Mouse (Mus musculus) T-helper 17 cell (primary cell): ENCODE measurements around the gene Mgst3.

ENCODE experiments used
- in situ Hi-C, 2 experiments: fragments of 300-600 bp; cut with MboI, MseI; formaldehyde crosslinking; loops; 1 replicate in 1 of 2; 2 replicates in 1 of 2; pipeline ENCODE4 v1.15.1; 2025; ENCODE audit warnings: high pct_unique_total_duplicates in 2 of 2

Gene Mgst3

GRCm38 (mm10) chr1:167387796-167388195 is 5.8 kb downstream of the Mgst3 start:
- in situ Hi-C loops = no loop called here

GRCm38 (mm10) chr1:167387310-167387709 is 6.3 kb downstream of the Mgst3 start:
- in situ Hi-C loops = no loop called here

GRCm38 (mm10) chr1:167386466-167386865 is 7.2 kb downstream of the Mgst3 start:
- in situ Hi-C loops = no loop called here

- in situ Hi-C loops = no loop called here
Observed at GRCm38 (mm10) chr1:167385636-167386035, 8.0 kb downstream of the Mgst3 start.

GRCm38 (mm10) chr1:167385211-167385610 is 8.4 kb downstream of the Mgst3 start:
- in situ Hi-C loops = no loop called here

GRCm38 (mm10) chr1:167384156-167384555 is 9.5 kb downstream of the Mgst3 start:
- in situ Hi-C loops = no loop called here

- in situ Hi-C loops = no loop called here
Observed at GRCm38 (mm10) chr1:167383178-167383577, 10.5 kb downstream of the Mgst3 start.

- in situ Hi-C loops = no loop called here
Observed at GRCm38 (mm10) chr1:167382763-167383162, 10.9 kb downstream of the Mgst3 start.

GRCm38 (mm10) chr1:167382316-167382715 is 11.3 kb downstream of the Mgst3 start:
- in situ Hi-C loops = no loop called here

GRCm38 (mm10) chr1:167381050-167382015 is 12.3 kb downstream of the Mgst3 start:
- in situ Hi-C loops = no loop called here

GRCm38 (mm10) chr1:167380223-167380622 is 13.4 kb downstream of the Mgst3 start:
- in situ Hi-C loops = no loop called here

GRCm38 (mm10) chr1:167379751-167380150 is 13.9 kb downstream of the Mgst3 start:
- in situ Hi-C loops = no loop called here

- in situ Hi-C loops = no loop called here
Observed at GRCm38 (mm10) chr1:167378019-167378418, 15.6 kb downstream of the Mgst3 start.

- in situ Hi-C loops = loop anchor here in 1 of 2 experiments (25.0 kb wide), 1 partner anchor 963 kb away; the partner anchor contains the start of gene Pogk
Observed at GRCm38 (mm10) chr1:167374942-167375341, 18.7 kb downstream of the Mgst3 start.

- in situ Hi-C loops = loop anchor here in 1 of 2 experiments (25.0 kb wide), 1 partner anchor 962 kb away; the partner anchor contains the start of gene Pogk
Observed at GRCm38 (mm10) chr1:167374003-167374784, 19.4 kb downstream of the Mgst3 start.

- in situ Hi-C loops = loop anchor here in 1 of 2 experiments (25.0 kb wide), 1 partner anchor 960 kb away; the partner anchor contains the start of gene Pogk
Observed at GRCm38 (mm10) chr1:167372739-167373138, 20.9 kb downstream of the Mgst3 start.

- in situ Hi-C loops = loop anchor here in 1 of 2 experiments (25.0 kb wide), 1 partner anchor 958 kb away; the partner anchor contains the start of gene Pogk
Observed at GRCm38 (mm10) chr1:167369905-167370304, 23.7 kb downstream of the Mgst3 start.

- in situ Hi-C loops = loop anchor here in 1 of 2 experiments (25.0 kb wide), 1 partner anchor 956 kb away; the partner anchor contains the start of gene Pogk
Observed at GRCm38 (mm10) chr1:167368513-167368912, 25.1 kb downstream of the Mgst3 start.

GRCm38 (mm10) chr1:167368018-167368417 is 25.6 kb downstream of the Mgst3 start:
- in situ Hi-C loops = loop anchor here in 1 of 2 experiments (25.0 kb wide), 1 partner anchor 956 kb away; the partner anchor contains the start of gene Pogk

- in situ Hi-C loops = loop anchor here in 1 of 2 experiments (25.0 kb wide), 1 partner anchor 954 kb away; the partner anchor contains the start of gene Pogk
Observed at GRCm38 (mm10) chr1:167366621-167367020, 27.0 kb downstream of the Mgst3 start.

- in situ Hi-C loops = loop anchor here in 1 of 2 experiments (25.0 kb wide), 1 partner anchor 954 kb away; the partner anchor contains the start of gene Pogk
Observed at GRCm38 (mm10) chr1:167365808-167366207, 27.8 kb downstream of the Mgst3 start.
